Mouse (Mus musculus) heart, embryonic 11.5 days (tissue): ENCODE results near the gene Sp110. TPM values are rescaled to one million over a fixed set of nuclear protein-coding genes. Genes with fewer than 3 reads are reported as not detected.
"Not testable (repeated sequence)": the region's sequence is repeated elsewhere in the genome, so short reads cannot be mapped to it uniquely, and the experiment has no call there.

ENCODE experiments used
- ATAC-seq: fragments of 200-750 bp; cut with Nextera tagmentation; replicated peaks from 2 replicates; pipeline ENCODE4 v1.8.0; 2017; ENCODE audit warnings: moderate library complexity; ENCODE audit not compliant: insufficient number of reproducible peaks, low FRiP score, low TSS enrichment
- H3K27ac ChIP-seq: fragments of 300-500 bp; sonication (generic); 2 replicates; pipeline ENCODE4 v1.5.1; 2014; ENCODE audit warnings: mild to moderate bottlenecking, low read depth, low read length
- H3K27me3 ChIP-seq: fragments of 300-500 bp; sonication (generic); 2 replicates; pipeline ENCODE4 v1.6.1; 2014; ENCODE audit warnings: mild to moderate bottlenecking, low read length, mixed read lengths; ENCODE audit not compliant: control insufficient read depth, insufficient read depth
- H3K36me3 ChIP-seq: fragments of 300-500 bp; sonication (generic); 2 replicates; pipeline ENCODE4 v1.6.1; 2014; ENCODE audit warnings: mild to moderate bottlenecking, low read length, moderate library complexity, mixed read lengths; ENCODE audit not compliant: control insufficient read depth, insufficient read depth
- H3K4me1 ChIP-seq: fragments of 300-500 bp; sonication (generic); 2 replicates; pipeline ENCODE4 v1.6.1; 2014; ENCODE audit warnings: low read length; ENCODE audit not compliant: control insufficient read depth, insufficient read depth
- H3K4me2 ChIP-seq: fragments of 300-500 bp; sonication (generic); 2 replicates; pipeline ENCODE4 v1.6.1; 2014; ENCODE audit warnings: mild to moderate bottlenecking, moderate library complexity
- H3K4me3 ChIP-seq: fragments of 300-500 bp; sonication (generic); 2 replicates; pipeline ENCODE4 v1.5.1; 2014; ENCODE audit warnings: low read depth, low read length
- H3K9ac ChIP-seq: fragments of 300-500 bp; sonication (generic); 2 replicates; pipeline ENCODE4 v1.6.1; 2014; ENCODE audit warnings: mild to moderate bottlenecking, low read depth, low read length, moderate library complexity
- H3K9me3 ChIP-seq: fragments of 300-500 bp; sonication (generic); replicated peaks from 2 replicates; pipeline ENCODE4 v1.6.1; 2016; ENCODE audit warnings: low read length; ENCODE audit not compliant: control insufficient read depth
- WGBS: fragments of 180-500 bp; shearing (Covaris S2); extraction: QIAGEN DNeasy Blood & Tissue Kit; methylation state at CpG from one replicate; pipeline ENCODE4 v1.1.7; 2014; ENCODE audit not compliant: insufficient replicate concordance; 5-methylcytosine and 5-hydroxymethylcytosine counted together
- polyA plus RNA-seq: library from polyadenylated mRNA; unstranded; fragments of >200 nt; fragmentation: Nextera tagmentation; extraction: Ambion mirVana; gene quantifications from 2 replicates; pipeline ENCODE4 v1.2.1, GENCODE M21; 2014

Gene Sp110
- polyA plus RNA-seq, 1 experiment from 2014 or later = 1.4 TPM

- WGBS = no CpG with 5 or more reads among the region's 1 CpGs
- H3K4me3 ChIP-seq, ATAC-seq, H3K36me3 ChIP-seq, H3K9me3 ChIP-seq, H3K27ac ChIP-seq, H3K9ac ChIP-seq, H3K27me3 ChIP-seq, H3K4me1 ChIP-seq, H3K4me2 ChIP-seq: not testable (repeated sequence)
These were observed 5.7 kb upstream of the Sp110 start for GRCm38 (mm10) chr1:85604341-85604740.

- not testable (repeated sequence) for H3K9me3 ChIP-seq, H3K9ac ChIP-seq, H3K36me3 ChIP-seq, H3K27me3 ChIP-seq, H3K4me3 ChIP-seq, ATAC-seq, H3K4me1 ChIP-seq, H3K27ac ChIP-seq
- 60% methylated on average over 4 of the region's 4 CpGs for WGBS
- peak overlapping the region; percentile 11; the same call in 1 of the 2 replicates for H3K4me2 ChIP-seq
These were observed 2.2 kb upstream of the Sp110 start for GRCm38 (mm10) chr1:85600794-85601193.

GRCm38 (mm10) chr1:85600078-85600477 is 1.5 kb upstream of the Sp110 start, which contains the start of gene Sp140:
Gene Sp140, plus strand, starts transcription at chr1:85600378.
- WGBS = no CpG with 5 or more reads among the region's 5 CpGs
- not testable (repeated sequence) for ATAC-seq, H3K4me3 ChIP-seq, H3K27ac ChIP-seq, H3K27me3 ChIP-seq, H3K36me3 ChIP-seq, H3K9me3 ChIP-seq, H3K4me1 ChIP-seq, H3K9ac ChIP-seq
- peak within 1 kb of the TSS; percentile 11; the same call in 1 of the 2 replicates for H3K4me2 ChIP-seq

GRCm38 (mm10) chr1:85592526-85592925 is 6.1 kb downstream of the Sp110 start:
- H3K4me3 ChIP-seq, H3K9ac ChIP-seq, H3K27ac ChIP-seq, ATAC-seq, H3K27me3 ChIP-seq, H3K4me1 ChIP-seq, H3K36me3 ChIP-seq, H3K9me3 ChIP-seq, H3K4me2 ChIP-seq: not testable (repeated sequence)
- 73% methylated on average over 8 of the region's 8 CpGs for WGBS

- H3K4me1 ChIP-seq, H3K27me3 ChIP-seq, H3K4me2 ChIP-seq, H3K9ac ChIP-seq, H3K36me3 ChIP-seq, ATAC-seq, H3K27ac ChIP-seq, H3K4me3 ChIP-seq, H3K9me3 ChIP-seq: not testable (repeated sequence)
- 68% methylated on average over 1 of the region's 2 CpGs for WGBS
These were observed 9.9 kb downstream of the Sp110 start for GRCm38 (mm10) chr1:85588697-85589096.

- not testable (repeated sequence) for H3K36me3 ChIP-seq
These were observed 17.1 kb downstream of the Sp110 start for GRCm38 (mm10) chr1:85581518-85581917.

GRCm38 (mm10) chr1:85580578-85580977 is 18.0 kb downstream of the Sp110 start:
- not testable (repeated sequence) for ATAC-seq, H3K9me3 ChIP-seq, H3K4me2 ChIP-seq, H3K4me3 ChIP-seq, H3K4me1 ChIP-seq, H3K27ac ChIP-seq, H3K9ac ChIP-seq, H3K36me3 ChIP-seq, H3K27me3 ChIP-seq
- 73% methylated on average over 3 of the region's 3 CpGs for WGBS

More at GRCm38 (mm10) chr1:85581518-85581917, 17.1 kb downstream of the Sp110 start:
- not testable (repeated sequence) for H3K4me1 ChIP-seq, H3K27me3 ChIP-seq, H3K9me3 ChIP-seq, H3K9ac ChIP-seq, H3K4me3 ChIP-seq, H3K4me2 ChIP-seq, ATAC-seq, H3K27ac ChIP-seq
- 30% methylated on average over 4 of the region's 5 CpGs for WGBS

- ATAC-seq, H3K9me3 ChIP-seq, H3K36me3 ChIP-seq, H3K4me2 ChIP-seq, H3K4me3 ChIP-seq, H3K27me3 ChIP-seq, H3K27ac ChIP-seq, H3K4me1 ChIP-seq, H3K9ac ChIP-seq: not testable (repeated sequence)
- WGBS = 70% methylated on average over 2 of the region's 4 CpGs
These were observed 18.5 kb downstream of the Sp110 start for GRCm38 (mm10) chr1:85580148-85580534.

- H3K36me3 ChIP-seq, H3K4me3 ChIP-seq, H3K27ac ChIP-seq, H3K27me3 ChIP-seq, H3K4me2 ChIP-seq, H3K9me3 ChIP-seq, H3K4me1 ChIP-seq, H3K9ac ChIP-seq, ATAC-seq: not testable (repeated sequence)
- WGBS = 51% methylated on average over 6 of the region's 7 CpGs
These were observed 19.1 kb downstream of the Sp110 start for GRCm38 (mm10) chr1:85579199-85580147.
